Mouse (Mus musculus): ENCODE data around the gene Tmem60. TPM values are rescaled to one million over a fixed set of nuclear protein-coding genes. Genes with fewer than 3 reads are reported as not detected.

Gene Tmem60
- polyA plus RNA-seq, 1 experiment = 15.5 TPM

DNA sequence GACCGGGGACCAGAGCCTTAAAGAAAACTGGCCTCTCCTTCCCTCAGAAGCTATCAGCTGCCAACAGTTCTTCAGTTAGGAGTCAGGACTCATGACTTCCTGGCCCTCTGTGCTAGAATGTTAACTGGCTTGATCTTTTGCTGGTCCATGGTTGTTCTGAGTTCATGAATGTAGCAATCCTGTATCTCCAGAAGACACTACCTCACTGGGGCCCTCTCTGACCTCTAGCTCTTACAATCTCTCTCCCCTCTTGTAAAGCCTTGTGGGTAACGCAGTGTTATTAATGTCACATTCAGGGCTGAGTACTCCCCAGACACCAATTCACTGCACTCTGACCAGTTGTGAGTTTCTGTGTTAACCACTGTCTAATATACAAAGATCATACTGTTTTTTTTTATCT is 22.7 kb downstream of the Tmem60 start:
- no peak for TF ChIP-seq CTCF (IDR thresholded peaks at IDR 0.05; ENCODE audit: borderline replicate concordance, control insufficient read depth, extremely low read depth, insufficient read depth, low read length, poor library complexity)
- TF ChIP-seq POLR2A (IDR thresholded peaks at IDR 0.05; ENCODE audit: control insufficient read depth, extremely low read depth, insufficient read depth, low read length, poor library complexity) = no peak
- 94% methylated on average over 2 of the region's 2 CpGs for WGBS
- no peak for DNase-seq
- H3K4me1 ChIP-seq (replicated peaks; ENCODE audit: control insufficient read depth, insufficient read depth, low read length) = no peaks in the 10 kb centered on the region
- no peak overlapping the region for H3K4me3 ChIP-seq (ENCODE audit: control insufficient read depth, insufficient read depth, low read length)
- H3K27me3 ChIP-seq (ENCODE audit: control insufficient read depth, insufficient read depth, low read length) = no peaks in the 10 kb centered on the region
- no peak overlapping the region for H3K27ac ChIP-seq (ENCODE audit: control insufficient read depth, insufficient read depth, low read length)
- H3K36me3 ChIP-seq (ENCODE audit: control insufficient read depth, insufficient read depth, low read length) = peaks cover 50% of the 10 kb centered on the region

DNA sequence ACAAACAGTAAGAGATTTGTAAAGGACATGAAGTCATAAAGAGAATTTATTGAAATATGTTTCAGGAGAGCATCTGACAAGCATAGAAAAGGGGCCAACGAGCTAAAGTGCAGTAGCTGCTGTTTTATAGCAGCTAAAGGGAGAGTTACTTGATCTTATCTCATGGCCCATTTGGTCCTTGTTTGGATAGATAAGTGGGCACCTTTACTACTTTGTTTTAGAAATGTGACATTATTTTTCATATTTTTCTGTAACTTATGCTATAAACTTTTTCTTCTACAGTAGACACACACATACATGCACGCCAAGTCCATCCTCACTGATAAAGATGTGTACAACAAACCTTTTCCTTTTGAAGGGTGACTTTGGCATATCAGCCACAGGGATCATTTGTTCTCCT is 23.4 kb downstream of the Tmem60 start:
- Histone ChIP-seq H3K4me3 (ENCODE audit: control insufficient read depth, insufficient read depth, low read length) (no peak overlapping the region), H3K36me3 (ENCODE audit: control insufficient read depth, insufficient read depth, low read length) (peaks cover 46% of the 10 kb centered on the region), H3K27ac (ENCODE audit: control insufficient read depth, insufficient read depth, low read length) (no peak overlapping the region), H3K4me1 (replicated peaks; ENCODE audit: control insufficient read depth, insufficient read depth, low read length) (no peaks in the 10 kb centered on the region), H3K27me3 (ENCODE audit: control insufficient read depth, insufficient read depth, low read length) (no peaks in the 10 kb centered on the region)
- DNase-seq = no peak
- WGBS = 89% methylated on average over 2 of the region's 2 CpGs
- TF ChIP-seq CTCF (IDR thresholded peaks at IDR 0.05; ENCODE audit: borderline replicate concordance, control insufficient read depth, extremely low read depth, insufficient read depth, low read length, poor library complexity) = no peak
- TF ChIP-seq POLR2A (IDR thresholded peaks at IDR 0.05; ENCODE audit: control insufficient read depth, extremely low read depth, insufficient read depth, low read length, poor library complexity) = no peak

DNA sequence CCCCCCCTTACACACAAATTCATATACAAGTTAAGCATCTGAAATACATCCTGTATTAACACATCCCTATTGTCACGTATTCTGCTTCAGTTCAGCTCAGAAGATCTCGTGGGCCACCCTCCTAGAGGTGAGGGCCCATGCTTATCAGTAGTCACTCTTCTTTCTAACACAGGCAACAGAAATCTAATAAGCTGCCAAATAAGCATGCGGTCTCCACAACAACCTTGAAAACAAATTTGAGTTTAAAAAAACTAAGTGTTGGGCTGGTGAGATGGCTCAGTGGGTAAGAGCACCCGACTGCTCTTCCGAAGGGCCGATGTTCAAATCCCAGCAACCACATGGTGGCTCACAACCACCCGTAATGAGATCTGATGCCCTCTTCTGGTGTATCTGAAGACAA is 24.2 kb downstream of the Tmem60 start:
- no peaks in the 10 kb centered on the region for H3K27me3 ChIP-seq (ENCODE audit: control insufficient read depth, insufficient read depth, low read length)
- TF ChIP-seq POLR2A (IDR thresholded peaks at IDR 0.05; ENCODE audit: control insufficient read depth, extremely low read depth, insufficient read depth, low read length, poor library complexity) (no peak), CTCF (IDR thresholded peaks at IDR 0.05; ENCODE audit: borderline replicate concordance, control insufficient read depth, extremely low read depth, insufficient read depth, low read length, poor library complexity) (no peak)
- 96% methylated on average over 7 of the region's 7 CpGs for WGBS
- H3K4me1 ChIP-seq (replicated peaks; ENCODE audit: control insufficient read depth, insufficient read depth, low read length) = no peaks in the 10 kb centered on the region
- H3K27ac ChIP-seq (ENCODE audit: control insufficient read depth, insufficient read depth, low read length) = no peak overlapping the region
- no peak for DNase-seq
- H3K36me3 ChIP-seq (ENCODE audit: control insufficient read depth, insufficient read depth, low read length) = peaks cover 44% of the 10 kb centered on the region
- no peak overlapping the region for H3K4me3 ChIP-seq (ENCODE audit: control insufficient read depth, insufficient read depth, low read length)

DNA sequence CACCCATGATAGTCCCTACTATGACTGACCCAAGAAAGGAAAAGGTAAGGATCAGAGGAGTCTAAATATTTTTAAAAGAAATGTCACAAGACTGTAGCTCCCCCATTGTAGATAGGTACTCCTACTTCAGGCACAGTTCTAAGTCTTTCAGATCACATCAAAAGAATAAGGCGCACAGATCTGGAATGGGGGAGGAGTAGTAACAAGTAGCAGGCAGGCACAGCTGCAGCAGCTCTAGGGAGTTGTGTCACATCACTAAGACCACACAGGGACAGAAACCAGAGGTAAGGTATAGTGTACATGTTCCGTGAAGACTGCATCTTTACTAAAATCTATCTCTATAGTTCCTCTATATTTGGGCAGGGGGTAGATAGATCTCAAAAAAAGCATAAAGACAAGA is 29.8 kb downstream of the Tmem60 start:
- Histone ChIP-seq H3K27me3 (ENCODE audit: control insufficient read depth, insufficient read depth, low read length) (no peaks in the 10 kb centered on the region), H3K36me3 (ENCODE audit: control insufficient read depth, insufficient read depth, low read length) (peaks cover 13% of the 10 kb centered on the region), H3K4me3 (ENCODE audit: control insufficient read depth, insufficient read depth, low read length) (no peak overlapping the region), H3K4me1 (replicated peaks; ENCODE audit: control insufficient read depth, insufficient read depth, low read length) (no peaks in the 10 kb centered on the region), H3K27ac (ENCODE audit: control insufficient read depth, insufficient read depth, low read length) (no peak overlapping the region)
- TF ChIP-seq POLR2A (IDR thresholded peaks at IDR 0.05; ENCODE audit: control insufficient read depth, extremely low read depth, insufficient read depth, low read length, poor library complexity) (no peak), CTCF (IDR thresholded peaks at IDR 0.05; ENCODE audit: borderline replicate concordance, control insufficient read depth, extremely low read depth, insufficient read depth, low read length, poor library complexity) (no peak)
- WGBS = 15% methylated on average over 2 of the region's 2 CpGs
- DNase-seq = peak; percentile 29

DNA sequence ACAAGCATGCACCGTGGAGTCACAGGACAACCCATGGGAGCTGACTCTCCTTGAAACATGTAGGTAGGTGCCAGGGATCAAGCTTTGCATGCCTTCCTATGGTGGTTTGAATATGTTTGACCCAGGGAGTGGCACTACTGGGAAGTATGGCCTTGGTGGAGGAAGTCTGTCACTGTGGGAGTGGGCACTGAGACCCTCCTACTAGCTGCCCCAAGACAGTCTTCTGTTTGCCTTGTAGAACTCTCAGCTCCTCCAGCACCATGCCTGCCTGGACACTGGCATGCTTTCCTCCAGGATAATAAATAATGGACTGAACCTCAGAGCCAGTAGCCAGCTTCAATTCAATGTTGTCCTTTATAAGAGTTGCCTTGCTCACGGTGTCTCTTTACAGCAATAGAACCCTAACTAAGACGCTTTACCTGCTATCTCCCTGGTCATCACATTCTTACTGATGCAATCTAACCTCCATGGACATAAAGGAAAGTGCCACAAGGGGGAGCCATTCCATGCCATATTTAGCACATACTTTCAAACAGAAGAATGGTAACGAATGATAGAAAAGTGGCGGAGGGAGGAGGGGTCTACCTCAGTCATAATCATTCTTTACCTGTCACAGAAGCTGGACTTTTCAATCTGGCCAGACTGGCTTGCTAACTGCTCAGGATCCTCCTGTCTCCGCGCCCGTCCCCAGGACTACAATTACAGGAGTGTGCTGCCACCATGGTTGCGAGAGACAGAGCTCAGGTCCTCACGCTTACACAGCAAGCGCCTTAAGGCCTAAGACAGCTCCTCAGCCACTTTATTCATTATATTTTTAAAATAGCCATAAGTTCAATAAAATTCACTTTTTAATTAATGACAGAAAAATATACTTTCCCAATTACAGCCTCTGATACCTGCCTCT is 31.6 kb downstream of the Tmem60 start:
- H3K36me3 ChIP-seq (ENCODE audit: control insufficient read depth, insufficient read depth, low read length) = no peaks in the 10 kb centered on the region
- 81% methylated on average over 11 of the region's 11 CpGs for WGBS
- TF ChIP-seq CTCF (IDR thresholded peaks at IDR 0.05; ENCODE audit: borderline replicate concordance, control insufficient read depth, extremely low read depth, insufficient read depth, low read length, poor library complexity) (no peak), POLR2A (IDR thresholded peaks at IDR 0.05; ENCODE audit: control insufficient read depth, extremely low read depth, insufficient read depth, low read length, poor library complexity) (no peak)
- peak; percentile 69 for DNase-seq
- H3K27me3 ChIP-seq (ENCODE audit: control insufficient read depth, insufficient read depth, low read length) = no peaks in the 10 kb centered on the region
- H3K4me1 ChIP-seq (replicated peaks; ENCODE audit: control insufficient read depth, insufficient read depth, low read length) = no peaks in the 10 kb centered on the region
- H3K4me3 ChIP-seq (ENCODE audit: control insufficient read depth, insufficient read depth, low read length) = no peak overlapping the region
- no peak overlapping the region for H3K27ac ChIP-seq (ENCODE audit: control insufficient read depth, insufficient read depth, low read length)

DNA sequence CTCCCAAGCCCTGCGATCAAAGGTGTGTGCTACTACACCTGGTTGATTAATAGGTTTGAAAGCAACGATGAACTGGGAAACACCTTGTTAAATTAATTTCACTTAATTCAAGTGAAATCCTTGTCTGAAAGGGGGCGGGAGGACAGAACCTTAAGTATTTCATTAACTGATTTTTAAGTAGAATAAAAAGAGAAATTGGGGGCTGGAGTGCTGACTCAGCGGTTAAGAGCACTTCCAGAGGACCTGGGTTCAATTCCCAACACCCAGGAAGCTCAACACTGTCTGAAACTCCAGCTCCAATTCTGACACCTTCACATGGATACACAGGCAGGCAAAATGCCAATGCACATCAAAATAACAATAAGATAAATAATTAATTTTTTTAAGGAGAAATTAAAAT is 37.0 kb downstream of the Tmem60 start:
- TF ChIP-seq CTCF (IDR thresholded peaks at IDR 0.05; ENCODE audit: borderline replicate concordance, control insufficient read depth, extremely low read depth, insufficient read depth, low read length, poor library complexity) = no peak
- no peak for TF ChIP-seq POLR2A (IDR thresholded peaks at IDR 0.05; ENCODE audit: control insufficient read depth, extremely low read depth, insufficient read depth, low read length, poor library complexity)
- H3K4me1 ChIP-seq (replicated peaks; ENCODE audit: control insufficient read depth, insufficient read depth, low read length) = no peaks in the 10 kb centered on the region
- DNase-seq = no peak
- WGBS = 99% methylated on average over 4 of the region's 4 CpGs
- no peak overlapping the region for H3K4me3 ChIP-seq (ENCODE audit: control insufficient read depth, insufficient read depth, low read length)
- no peak overlapping the region for H3K27ac ChIP-seq (ENCODE audit: control insufficient read depth, insufficient read depth, low read length)
- 0 out of 2 replicates have a peak, but pooled peaks cover 4% of the 10 kb centered on the region for H3K36me3 ChIP-seq (ENCODE audit: control insufficient read depth, insufficient read depth, low read length)
- no peaks in the 10 kb centered on the region for H3K27me3 ChIP-seq (ENCODE audit: control insufficient read depth, insufficient read depth, low read length)

Measured in thymus, adult 2 months (tissue).